Mouse (Mus musculus) erythroblast, adult 5-6 weeks (primary cell): ENCODE data around the gene Mier1. TPM values are rescaled to one million over a fixed set of nuclear protein-coding genes. Genes with fewer than 3 reads are reported as not detected.

ENCODE experiments used
- total RNA-seq, 2 experiments: library from RNA; stranded (forward) in 1 of 2; stranded (reverse) in 1 of 2; fragments of 150-400 nt in 1 of 2; fragments of 200-764, 138-1000 nt in 1 of 2; gene quantifications; 2 replicates each; pipeline versions ENCODE4 v1.2.3 to v1.2.4; 2015 to 2017; ENCODE audit warnings: low replicate concordance in 2 of 2

The Mier1 gene
- total RNA-seq, 2 experiments from 2014 or later = 199 to 293 TPM

Other genes starting within 250 kb of the Mier1 start
- gene Tctex1d1, start 135.8 kb upstream of the Mier1 start, total RNA-seq (2015; ENCODE audit: low replicate concordance) = not detected in 2 replicates
- 1.1 TPM in 1 of 2 replicates, not detected in the other for gene Tctex1d1, start 135.8 kb upstream of the Mier1 start, total RNA-seq (2017; ENCODE audit: low replicate concordance)
- not detected in 2 replicates for gene Insl5, start 87.5 kb upstream of the Mier1 start, total RNA-seq (2015; ENCODE audit: low replicate concordance)
- not detected in 2 replicates for gene Insl5, start 87.5 kb upstream of the Mier1 start, total RNA-seq (2017; ENCODE audit: low replicate concordance)
- 2.9 and 3.3 TPM in 2 replicates for gene Wdr78, start 165 bp downstream of the Mier1 start, total RNA-seq (2015; ENCODE audit: low replicate concordance)
- gene Wdr78, start 165 bp downstream of the Mier1 start, total RNA-seq (2017; ENCODE audit: low replicate concordance) = 1.4 and 3.8 TPM in 2 replicates
- gene Slc35d1, start 100.8 kb downstream of the Mier1 start, total RNA-seq (2015; ENCODE audit: low replicate concordance) = 7.5 and 12.1 TPM in 2 replicates
- gene Slc35d1, start 100.8 kb downstream of the Mier1 start, total RNA-seq (2017; ENCODE audit: low replicate concordance) = 5.0 and 6.0 TPM in 2 replicates
- gene 4921539E11Rik, start 176.5 kb downstream of the Mier1 start, total RNA-seq (2015; ENCODE audit: low replicate concordance) = not detected in 2 replicates
- gene 4921539E11Rik, start 176.5 kb downstream of the Mier1 start, total RNA-seq (2017; ENCODE audit: low replicate concordance) = not detected in 2 replicates
- gene Oma1, start 199.4 kb downstream of the Mier1 start, total RNA-seq (2015; ENCODE audit: low replicate concordance) = 0.96 and 7.9 TPM in 2 replicates
- gene Oma1, start 199.4 kb downstream of the Mier1 start, total RNA-seq (2017; ENCODE audit: low replicate concordance) = 10.0 and 18.7 TPM in 2 replicates